Mouse (Mus musculus) urinary bladder, postnatal 36 days (tissue): ENCODE data around the gene Snrk.
"Not testable (repeated sequence)": the region's sequence is repeated elsewhere in the genome, so short reads cannot be mapped to it uniquely, and the experiment has no call there.

Experiments
- DNase-seq, 2 experiments: peaks; one replicate each; pipeline ENCODE4 v3.0.0; 2022; ENCODE audit warnings: low spot score in 2 of 2, mixed read lengths in 1 of 2

The Snrk gene

GRCm38 (mm10) chr9:122143219-122143618 is 26.2 kb downstream of the Snrk start:
- no peak for DNase-seq

GRCm38 (mm10) chr9:122144776-122145175 is 27.7 kb downstream of the Snrk start:
- no peak for DNase-seq

GRCm38 (mm10) chr9:122145677-122146076 is 28.6 kb downstream of the Snrk start:
- DNase-seq: no peak

GRCm38 (mm10) chr9:122146124-122146870 is 29.2 kb downstream of the Snrk start:
- DNase-seq: peak; percentile 50 to 64

- no peak for DNase-seq
Measured at GRCm38 (mm10) chr9:122148356-122148755, 31.3 kb downstream of the Snrk start.

GRCm38 (mm10) chr9:122149997-122150826 is 33.1 kb downstream of the Snrk start:
- DNase-seq: no peak

GRCm38 (mm10) chr9:122152063-122152462 is 35.0 kb downstream of the Snrk start:
- no peak for DNase-seq

GRCm38 (mm10) chr9:122152501-122152900 is 35.4 kb downstream of the Snrk start:
- DNase-seq: no peak

- no peak for DNase-seq
Measured at GRCm38 (mm10) chr9:122153436-122153835, 36.4 kb downstream of the Snrk start.

- no peak for DNase-seq
Measured at GRCm38 (mm10) chr9:122155193-122155592, 38.1 kb downstream of the Snrk start.

GRCm38 (mm10) chr9:122156389-122157078 is 39.5 kb downstream of the Snrk start:
- DNase-seq: no peak

GRCm38 (mm10) chr9:122157079-122157441 is 40.0 kb downstream of the Snrk start:
- DNase-seq: no peak

- DNase-seq: no peak
Measured at GRCm38 (mm10) chr9:122164535-122164934, 47.5 kb downstream of the Snrk start.

GRCm38 (mm10) chr9:122167719-122168118 is 50.7 kb downstream of the Snrk start:
- not testable (repeated sequence) for DNase-seq

GRCm38 (mm10) chr9:122169901-122170300 is 52.8 kb downstream of the Snrk start:
- DNase-seq: no peak

GRCm38 (mm10) chr9:122172612-122173186 is 55.6 kb downstream of the Snrk start:
- DNase-seq: no peak

GRCm38 (mm10) chr9:122173405-122174233 is 56.6 kb downstream of the Snrk start:
- no peak for DNase-seq

- DNase-seq: no peak
Measured at GRCm38 (mm10) chr9:122174723-122175122, 57.7 kb downstream of the Snrk start.

GRCm38 (mm10) chr9:122177256-122178220 is 60.5 kb downstream of the Snrk start:
- no peak for DNase-seq

GRCm38 (mm10) chr9:122178427-122178826 is 61.4 kb downstream of the Snrk start:
- DNase-seq: no peak
